Mouse (Mus musculus) heart, embryonic 15.5 days (tissue): Measurements from ENCODE around the gene Gal3st2. TPM values are rescaled to one million over a fixed set of nuclear protein-coding genes. Genes with fewer than 3 reads are reported as not detected.
"Not testable (repeated sequence)": the region's sequence is repeated elsewhere in the genome, so short reads cannot be mapped to it uniquely, and the experiment has no call there.

ENCODE experiments used
- ATAC-seq: fragments of 200-750 bp; cut with Nextera tagmentation; replicated peaks from 2 replicates; pipeline ENCODE4 v1.8.0; 2017; ENCODE audit warnings: low read depth, moderate TSS enrichment; ENCODE audit not compliant: insufficient number of reproducible peaks, insufficient read depth, low FRiP score
- H3K27ac ChIP-seq: fragments of 300-500 bp; sonication (generic); 2 replicates; pipeline ENCODE4 v1.5.1; 2015; ENCODE audit warnings: mild to moderate bottlenecking, inconsistent platforms
- H3K27me3 ChIP-seq: fragments of 300-500 bp; sonication (generic); 2 replicates; pipeline ENCODE4 v1.6.1; 2015; ENCODE audit warnings: inconsistent platforms
- H3K36me3 ChIP-seq: fragments of 300-500 bp; sonication (generic); 2 replicates; pipeline ENCODE4 v1.6.1; 2015; ENCODE audit warnings: mild to moderate bottlenecking, inconsistent platforms
- H3K4me1 ChIP-seq: fragments of 300-500 bp; sonication (generic); replicated peaks from 2 replicates; pipeline ENCODE4 v1.6.1; 2015; ENCODE audit warnings: inconsistent platforms
- H3K4me2 ChIP-seq: fragments of 300-500 bp; sonication (generic); 2 replicates; pipeline ENCODE4 v1.6.1; 2015; ENCODE audit warnings: inconsistent platforms, mild to moderate bottlenecking, moderate library complexity
- H3K4me3 ChIP-seq: fragments of 300-500 bp; sonication (generic); 2 replicates; pipeline ENCODE4 v1.5.1; 2015; ENCODE audit warnings: mild to moderate bottlenecking, inconsistent platforms
- H3K9ac ChIP-seq: fragments of 300-500 bp; sonication (generic); 2 replicates; pipeline ENCODE4 v1.6.1; 2015; ENCODE audit warnings: mild to moderate bottlenecking, inconsistent platforms
- H3K9me3 ChIP-seq: fragments of 300-500 bp; sonication (generic); replicated peaks from 2 replicates; pipeline ENCODE4 v1.6.1; 2016; ENCODE audit warnings: inconsistent platforms
- WGBS: fragments of 180-500 bp; shearing (Covaris S2); methylation state at CpG from one replicate; pipeline ENCODE4 v1.1.7; 2015; ENCODE audit warnings: mixed read lengths; 5-methylcytosine and 5-hydroxymethylcytosine counted together
- polyA plus RNA-seq: library from polyadenylated mRNA; unstranded; fragments of >200 nt; fragmentation: Nextera tagmentation; extraction: Ambion mirVana; gene quantifications from 2 replicates; pipeline ENCODE4 v1.2.1, GENCODE M21; 2015

Gal3st2 gene
- polyA plus RNA-seq, 1 experiment from 2014 or later: 0.09 TPM

- not testable (repeated sequence) for H3K4me3 ChIP-seq, H3K4me2 ChIP-seq, H3K36me3 ChIP-seq, H3K4me1 ChIP-seq, ATAC-seq, H3K27ac ChIP-seq, H3K9ac ChIP-seq, H3K9me3 ChIP-seq, H3K27me3 ChIP-seq
- WGBS: 71% methylated on average over 3 of the region's 3 CpGs
These were observed 61.5 kb downstream of the Gal3st2 start for GRCm38 (mm10) chr1:93922609-93923008.

DNA sequence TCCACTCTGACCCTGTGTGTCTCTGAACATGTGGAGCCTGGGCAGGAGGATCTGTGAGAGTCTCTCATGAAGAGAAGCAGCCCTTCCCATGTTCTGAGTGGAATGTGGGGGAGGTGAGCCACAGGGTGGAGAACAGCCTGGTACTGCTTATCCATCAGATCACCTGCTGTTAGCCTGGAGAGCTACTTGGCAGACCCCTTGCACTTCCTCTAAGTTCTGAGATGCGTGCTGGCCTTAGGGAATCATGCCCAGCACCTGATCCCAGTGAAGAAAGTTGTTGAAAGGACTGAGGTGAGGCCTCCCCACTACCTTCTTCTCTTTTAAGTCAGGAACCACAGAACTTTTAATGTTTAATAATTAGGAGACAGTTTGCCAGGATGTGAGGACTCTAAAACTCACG, 62.0 kb downstream of the Gal3st2 start:
- H3K27ac ChIP-seq, H3K27me3 ChIP-seq, H3K4me2 ChIP-seq, H3K4me1 ChIP-seq, H3K9me3 ChIP-seq, H3K36me3 ChIP-seq, H3K9ac ChIP-seq, H3K4me3 ChIP-seq: not testable (repeated sequence)
- 0 out of 2 replicates have a peak, but pooled peaks have one; percentile 35 for ATAC-seq
- 35% methylated on average over 2 of the region's 2 CpGs for WGBS

Other genes with a start within 250 kb of the Gal3st2 start
- 124 and 153 TPM in 2 replicates for gene Stk25, start 202.6 kb upstream of the Gal3st2 start, polyA plus RNA-seq
- gene Bok, start 175.6 kb upstream of the Gal3st2 start, polyA plus RNA-seq: 38.2 and 51.3 TPM in 2 replicates
- 56.1 and 57.6 TPM in 2 replicates for gene Atg4b, start 109.8 kb upstream of the Gal3st2 start, polyA plus RNA-seq
- gene Thap4, start 106.4 kb upstream of the Gal3st2 start, polyA plus RNA-seq: 51.0 and 51.4 TPM in 2 replicates
- 147 and 156 TPM in 2 replicates for gene Dtymk, start 59.4 kb upstream of the Gal3st2 start, polyA plus RNA-seq
- gene Ing5, start 57.3 kb upstream of the Gal3st2 start, polyA plus RNA-seq: 10.3 and 11.9 TPM in 2 replicates
- 15.4 and 18.5 TPM in 2 replicates for gene D2hgdh, start 36.4 kb upstream of the Gal3st2 start, polyA plus RNA-seq
- gene Gal3st2b, start 57.0 kb downstream of the Gal3st2 start, polyA plus RNA-seq: not detected in 2 replicates
- 0.01 and 0.04 TPM in 2 replicates for gene Gal3st2c, start 129.2 kb downstream of the Gal3st2 start, polyA plus RNA-seq
- not detected in 2 replicates for gene Neu4, start 159.1 kb downstream of the Gal3st2 start, polyA plus RNA-seq
- gene Pdcd1, start 191.2 kb downstream of the Gal3st2 start, polyA plus RNA-seq: 0.37 and 1.7 TPM in 2 replicates